Mouse (Mus musculus): ENCODE measurements at regions not wholly inside any gene's neighbourhood (a gene's known extent, or its start where the extent isn't known, plus 50 kb on each side); places are given as distances from the start of the nearest gene placed in this dataset.

DNA sequence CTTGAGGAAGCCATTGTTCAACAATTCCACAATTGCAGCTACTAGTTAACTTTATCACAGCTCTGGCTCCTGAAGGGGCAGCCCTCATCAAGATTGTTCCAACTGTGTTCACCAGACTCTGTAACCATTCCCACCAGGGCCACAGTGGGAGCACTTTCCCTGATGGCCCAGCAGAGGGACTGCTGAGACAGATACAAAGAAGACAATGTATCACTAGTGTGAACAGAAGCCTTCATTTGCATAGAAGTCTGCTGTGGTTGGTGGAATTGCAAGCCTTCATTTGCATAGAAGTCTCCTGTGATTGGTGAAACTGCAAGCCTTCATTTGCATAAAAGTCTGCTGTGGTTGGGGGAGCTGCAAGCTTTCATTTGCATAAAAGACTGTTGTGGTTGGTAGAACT is 73.0 kb upstream of the A430005L14Rik start:
- no peak for ATAC-seq (ENCODE audit: insufficient number of reproducible peaks, low FRiP score, low TSS enrichment)

- 0 out of 2 replicates have a peak, but pooled peaks have one; percentile 15 for ATAC-seq (ENCODE audit: insufficient number of reproducible peaks, low FRiP score, low TSS enrichment)
Measured at GRCm38 (mm10) chr4:153885836-153886235, 71.2 kb upstream of the A430005L14Rik start.

GRCm38 (mm10) chr4:153890130-153890529 is 66.9 kb upstream of the A430005L14Rik start:
- no peak for ATAC-seq (ENCODE audit: insufficient number of reproducible peaks, low FRiP score, low TSS enrichment)

DNA sequence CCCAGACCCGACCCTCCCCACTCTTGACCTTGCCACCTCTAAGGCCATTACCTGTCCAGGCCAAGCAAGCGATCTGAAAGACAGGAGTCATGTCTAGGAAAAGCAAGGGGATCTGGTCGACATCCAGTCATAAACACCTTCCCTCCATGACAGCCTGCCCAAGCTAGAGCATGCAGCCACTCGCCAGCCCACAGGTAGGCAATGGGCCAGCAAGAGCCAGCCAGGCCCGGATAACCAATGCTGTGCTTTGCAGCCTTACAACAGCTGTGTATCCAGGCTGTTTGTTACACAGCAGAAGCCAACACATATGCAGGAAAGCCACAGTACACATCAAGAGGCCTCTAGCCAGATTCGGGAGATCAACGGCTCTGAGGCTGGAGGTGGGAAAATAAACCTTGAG is 57.3 kb upstream of the A430005L14Rik start:
- ATAC-seq (ENCODE audit: insufficient number of reproducible peaks, low FRiP score, low TSS enrichment), result no peak

DNA sequence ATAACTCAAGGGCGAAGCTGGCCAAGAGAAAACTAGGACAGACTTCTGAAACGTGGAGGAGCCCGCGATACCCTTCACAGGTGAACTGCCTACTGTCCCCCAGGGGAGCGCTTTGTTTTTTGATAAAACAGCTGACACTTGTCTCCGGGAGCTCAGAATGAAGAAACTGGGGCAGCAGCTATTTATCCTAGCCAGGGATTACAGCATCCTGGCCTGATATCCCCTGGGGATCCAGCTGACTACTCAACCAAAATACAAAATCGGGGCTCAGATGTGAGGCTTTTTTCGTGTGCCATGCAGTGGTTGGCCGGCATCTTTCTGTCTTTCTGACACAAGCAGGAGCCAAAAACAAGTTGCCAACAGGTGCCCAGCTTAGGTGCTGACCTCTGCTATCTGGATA is 52.0 kb upstream of the A430005L14Rik start:
- ATAC-seq (ENCODE audit: insufficient number of reproducible peaks, low FRiP score, low TSS enrichment), result no peak

GRCm38 (mm10) chr4:153905511-153905910 is 51.5 kb upstream of the A430005L14Rik start:
- ATAC-seq (ENCODE audit: insufficient number of reproducible peaks, low FRiP score, low TSS enrichment), result no peak

Measured in cerebellum, adult (tissue).